Mouse (Mus musculus) intestine, embryonic 16.5 days (tissue): ENCODE data around the gene Spata18. TPM values are rescaled to one million over a fixed set of nuclear protein-coding genes. Genes with fewer than 3 reads are reported as not detected.

Experiments used
- ATAC-seq: fragments of 200-750 bp; cut with Nextera tagmentation; 2 replicates; pipeline ENCODE4 v1.8.0; 2017; ENCODE audit warnings: moderate TSS enrichment, moderate library complexity
- H3K27ac ChIP-seq: fragments of 300-500 bp; sonication (generic); 2 replicates; pipeline ENCODE4 v1.5.1; 2014; ENCODE audit warnings: mild to moderate bottlenecking, low read length
- H3K27me3 ChIP-seq: fragments of 300-500 bp; sonication (generic); replicated peaks from 2 replicates; pipeline ENCODE4 v1.6.1; 2014; ENCODE audit warnings: low read length, control low read depth, mixed read lengths; ENCODE audit not compliant: control insufficient read depth, insufficient read depth
- H3K36me3 ChIP-seq: fragments of 300-500 bp; sonication (generic); 2 replicates; pipeline ENCODE4 v1.6.1; 2014; ENCODE audit warnings: low read length, control low read depth; ENCODE audit not compliant: control insufficient read depth, insufficient read depth
- H3K4me1 ChIP-seq: fragments of 300-500 bp; sonication (generic); 2 replicates; pipeline ENCODE4 v1.6.1; 2014; ENCODE audit warnings: low read length, control low read depth, mixed read lengths; ENCODE audit not compliant: control insufficient read depth, insufficient read depth
- H3K4me2 ChIP-seq: fragments of 300-500 bp; sonication (generic); 2 replicates; pipeline ENCODE4 v1.6.1; 2014; ENCODE audit warnings: low read depth, low read length, control low read depth
- H3K4me3 ChIP-seq: fragments of 300-500 bp; sonication (generic); 2 replicates; pipeline ENCODE4 v1.5.1; 2014; ENCODE audit warnings: mild to moderate bottlenecking, low read length
- H3K9ac ChIP-seq: fragments of 300-500 bp; sonication (generic); 2 replicates; pipeline ENCODE4 v1.6.1; 2014; ENCODE audit warnings: low read depth, low read length
- H3K9me3 ChIP-seq: fragments of 300-500 bp; sonication (generic); 2 replicates; pipeline ENCODE4 v1.6.1; 2016; ENCODE audit warnings: low read length, control low read depth; ENCODE audit not compliant: control insufficient read depth
- WGBS: fragments of 180-500 bp; shearing (Covaris S2); extraction: QIAGEN DNeasy Blood & Tissue Kit; methylation state at CpG from one replicate; pipeline ENCODE4 v1.1.7; 2014; 5-methylcytosine and 5-hydroxymethylcytosine counted together
- polyA plus RNA-seq: library from polyadenylated mRNA; unstranded; fragments of >200 nt; fragmentation: Nextera tagmentation; extraction: Ambion mirVana; gene quantifications from 2 replicates; pipeline ENCODE4 v1.2.1, GENCODE M21; 2015

Gene Spata18
- polyA plus RNA-seq, 1 experiment from 2014 or later, result 0.31 TPM

DNA sequence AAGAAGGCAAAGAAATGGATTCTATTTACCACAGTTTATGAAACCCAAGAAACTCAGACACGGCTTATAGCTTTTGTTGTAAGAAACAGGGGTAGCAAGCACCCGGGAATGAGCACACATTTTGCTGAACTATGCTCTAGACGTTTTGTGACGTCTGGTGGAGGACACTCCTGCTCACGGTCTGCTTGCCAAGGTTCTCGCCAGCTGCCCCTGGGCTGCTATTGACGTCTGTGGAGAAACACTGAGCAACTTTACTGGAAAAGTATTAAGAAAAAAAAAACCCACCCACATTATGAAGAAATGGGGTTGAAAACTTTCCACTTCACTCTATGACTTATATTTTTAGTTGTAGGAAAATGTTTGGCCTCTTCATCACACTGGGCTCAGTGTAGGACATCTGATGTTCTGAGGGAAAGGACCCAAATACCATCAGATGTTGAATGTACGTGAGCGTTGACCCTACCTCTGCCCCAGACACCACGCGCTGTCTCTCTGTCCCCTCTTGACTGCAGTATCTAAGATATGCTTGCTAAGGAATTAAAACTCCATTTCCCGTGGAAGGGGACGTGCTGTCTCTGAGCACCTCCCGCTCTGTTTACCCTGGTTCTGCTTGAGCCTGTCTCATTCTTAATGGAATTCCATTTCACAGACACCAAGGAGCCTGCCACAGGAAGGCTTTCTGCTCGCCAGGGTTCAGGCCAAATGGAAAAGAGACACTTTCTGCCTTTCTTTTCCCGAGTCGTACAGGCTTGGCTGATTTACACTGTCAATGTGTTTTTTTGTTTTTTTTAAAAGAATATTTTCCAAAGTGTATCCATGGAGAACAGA lies 50.1 kb downstream of the Spata18 start:
- H3K36me3 ChIP-seq, result no peaks in the 10 kb centered on the region
- no peaks in the 10 kb centered on the region for H3K4me1 ChIP-seq
- WGBS, result 52% methylated on average over 17 of the region's 17 CpGs
- H3K27me3 ChIP-seq, result no peaks in the 10 kb centered on the region
- H3K4me2 ChIP-seq, result no peak overlapping the region
- no peak overlapping the region for H3K27ac ChIP-seq
- no peak overlapping the region for H3K9ac ChIP-seq
- no peaks in the 10 kb centered on the region for H3K9me3 ChIP-seq
- ATAC-seq, result no peak
- no peak overlapping the region for H3K4me3 ChIP-seq

DNA sequence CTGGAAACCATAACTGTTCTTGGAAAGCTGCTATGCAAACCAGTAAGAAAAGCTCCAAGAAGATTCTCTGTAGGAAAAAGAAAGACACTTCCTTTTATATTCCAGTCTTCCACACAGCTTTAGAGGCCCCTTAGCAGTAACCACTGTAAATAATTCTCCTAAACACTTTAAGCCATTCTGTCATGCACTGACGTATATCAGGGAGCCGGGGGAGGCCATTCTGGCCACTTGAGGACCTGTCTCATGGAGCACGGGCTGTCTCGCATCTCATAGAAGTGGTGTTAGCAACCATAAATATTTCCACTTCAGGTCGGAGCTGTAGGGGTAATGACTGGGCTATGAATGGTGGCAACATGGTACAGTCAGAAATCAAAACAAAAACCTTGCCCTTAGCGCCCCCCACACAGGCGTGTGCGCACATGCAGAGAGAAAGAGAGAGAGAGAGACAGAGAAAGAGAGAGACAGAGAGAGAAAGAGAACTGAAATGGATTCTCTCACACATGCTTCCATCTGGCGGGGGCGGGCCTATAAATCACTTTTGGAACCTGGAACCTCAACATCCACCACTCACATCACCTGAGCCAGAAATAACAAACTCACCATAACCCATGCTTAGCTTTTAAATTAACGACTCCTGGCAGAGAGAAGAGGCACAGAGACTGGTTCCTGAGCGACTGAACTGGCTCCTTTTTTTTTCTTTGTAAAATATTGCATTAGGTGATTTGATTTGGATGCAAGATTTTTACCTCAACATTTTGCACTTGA lies 50.9 kb downstream of the Spata18 start:
- ATAC-seq, result no peak
- no peaks in the 10 kb centered on the region for H3K4me1 ChIP-seq
- no peaks in the 10 kb centered on the region for H3K9me3 ChIP-seq
- no peak overlapping the region for H3K4me2 ChIP-seq
- no peak overlapping the region for H3K4me3 ChIP-seq
- 60% methylated on average over 12 of the region's 12 CpGs for WGBS
- no peaks in the 10 kb centered on the region for H3K36me3 ChIP-seq
- no peak overlapping the region for H3K9ac ChIP-seq
- no peaks in the 10 kb centered on the region for H3K27me3 ChIP-seq
- no peak overlapping the region for H3K27ac ChIP-seq

DNA sequence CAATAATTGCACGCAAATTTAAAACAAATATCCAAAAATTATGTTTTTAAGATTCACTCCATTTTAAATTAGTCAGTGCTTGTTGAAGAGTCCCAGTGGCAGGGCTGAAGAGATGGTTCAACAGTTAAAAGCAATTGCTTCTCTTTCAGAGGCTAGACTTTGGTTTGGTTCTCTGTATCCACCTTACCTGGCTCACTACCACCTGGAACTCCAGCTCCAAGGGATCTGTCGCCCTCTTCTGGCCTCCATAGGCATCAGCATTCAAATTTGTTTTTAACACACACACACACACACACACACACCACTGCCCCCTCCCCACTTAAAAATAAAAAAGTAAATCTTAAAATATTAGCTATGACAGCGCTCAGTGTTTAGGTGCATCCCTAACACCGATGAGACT lies 51.9 kb downstream of the Spata18 start:
- no peak overlapping the region for H3K4me3 ChIP-seq
- no peak for ATAC-seq
- no peak overlapping the region for H3K27ac ChIP-seq
- H3K36me3 ChIP-seq, result no peaks in the 10 kb centered on the region
- WGBS, result 94% methylated on average over 4 of the region's 4 CpGs
- H3K4me1 ChIP-seq, result no peaks in the 10 kb centered on the region
- H3K9me3 ChIP-seq, result no peaks in the 10 kb centered on the region
- no peak overlapping the region for H3K4me2 ChIP-seq
- H3K9ac ChIP-seq, result no peak overlapping the region
- no peaks in the 10 kb centered on the region for H3K27me3 ChIP-seq

DNA sequence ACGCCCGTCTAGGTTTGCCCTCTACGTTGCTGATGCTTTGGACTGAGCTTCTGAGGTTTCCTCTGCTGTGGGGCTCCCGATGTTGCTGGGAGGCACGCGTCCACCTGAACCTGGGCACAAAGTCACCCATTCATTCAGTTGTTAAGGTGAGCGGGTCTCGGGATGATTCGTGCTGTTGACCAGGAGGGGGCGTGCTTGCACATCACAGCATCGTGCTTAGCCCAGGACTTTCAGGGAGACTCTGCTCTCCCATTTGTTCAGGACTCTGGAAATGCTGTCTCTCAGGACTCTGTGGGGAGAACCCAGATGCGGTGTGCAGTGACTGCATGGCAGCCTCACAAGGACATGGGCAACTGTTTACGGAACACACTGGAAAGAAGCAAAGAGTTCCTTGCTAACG lies 53.1 kb downstream of the Spata18 start:
- no peak overlapping the region for H3K27ac ChIP-seq
- ATAC-seq, result no peak
- H3K9me3 ChIP-seq, result no peaks in the 10 kb centered on the region
- no peaks in the 10 kb centered on the region for H3K27me3 ChIP-seq
- no peak overlapping the region for H3K4me2 ChIP-seq
- H3K4me1 ChIP-seq, result no peaks in the 10 kb centered on the region
- WGBS, result 32% methylated on average over 14 of the region's 14 CpGs
- H3K36me3 ChIP-seq, result no peaks in the 10 kb centered on the region
- no peak overlapping the region for H3K9ac ChIP-seq
- H3K4me3 ChIP-seq, result no peak overlapping the region

DNA sequence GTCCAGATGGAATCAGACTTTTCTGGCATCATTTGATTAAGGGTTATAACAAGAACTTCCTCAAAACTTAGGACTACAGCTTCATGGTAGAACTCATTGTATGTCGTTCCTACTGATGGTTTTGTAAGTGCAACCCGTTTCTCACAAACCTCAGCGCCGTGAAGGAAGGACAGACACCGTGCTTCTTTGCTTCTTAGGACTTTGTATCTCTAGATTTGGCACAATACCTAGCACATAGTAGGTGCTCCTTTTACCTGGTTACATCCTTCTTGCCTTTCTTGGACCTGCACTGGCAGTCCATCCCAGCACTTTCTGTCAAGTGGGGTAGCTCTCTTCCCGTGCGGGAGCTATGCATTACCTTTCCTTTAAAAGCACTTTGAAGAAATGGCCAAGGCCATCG lies 53.6 kb downstream of the Spata18 start:
- H3K27ac ChIP-seq, result no peak overlapping the region
- no peak for ATAC-seq
- H3K4me2 ChIP-seq, result no peak overlapping the region
- no peaks in the 10 kb centered on the region for H3K36me3 ChIP-seq
- H3K4me3 ChIP-seq, result no peak overlapping the region
- no peak overlapping the region for H3K9ac ChIP-seq
- 90% methylated on average over 8 of the region's 8 CpGs for WGBS
- H3K9me3 ChIP-seq, result no peaks in the 10 kb centered on the region
- no peaks in the 10 kb centered on the region for H3K27me3 ChIP-seq
- no peaks in the 10 kb centered on the region for H3K4me1 ChIP-seq

DNA sequence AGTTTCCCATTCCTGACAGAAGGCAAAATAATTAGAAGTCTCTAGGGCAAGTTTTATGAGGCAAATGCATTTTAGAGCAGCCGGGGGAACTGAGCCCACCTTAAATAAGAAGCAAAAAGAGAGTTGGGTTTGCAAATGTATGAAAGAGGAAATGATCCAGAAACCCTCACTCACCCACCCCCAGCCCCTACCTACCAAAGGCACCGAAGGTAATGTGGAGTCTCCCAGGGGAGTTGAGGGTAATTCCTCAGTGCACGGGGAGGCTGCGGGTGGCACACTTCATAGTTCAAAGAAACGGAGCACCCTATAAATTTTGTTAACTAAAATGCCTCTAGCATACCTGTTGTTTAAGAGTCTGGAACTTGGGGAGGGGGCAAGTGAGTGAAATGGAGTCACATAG lies 54.1 kb downstream of the Spata18 start:
- H3K9ac ChIP-seq, result no peak overlapping the region
- H3K4me2 ChIP-seq, result no peak overlapping the region
- no peak for ATAC-seq
- 83% methylated on average over 5 of the region's 5 CpGs for WGBS
- H3K9me3 ChIP-seq, result no peaks in the 10 kb centered on the region
- H3K4me1 ChIP-seq, result no peaks in the 10 kb centered on the region
- no peak overlapping the region for H3K4me3 ChIP-seq
- no peak overlapping the region for H3K27ac ChIP-seq
- H3K36me3 ChIP-seq, result no peaks in the 10 kb centered on the region
- no peaks in the 10 kb centered on the region for H3K27me3 ChIP-seq

DNA sequence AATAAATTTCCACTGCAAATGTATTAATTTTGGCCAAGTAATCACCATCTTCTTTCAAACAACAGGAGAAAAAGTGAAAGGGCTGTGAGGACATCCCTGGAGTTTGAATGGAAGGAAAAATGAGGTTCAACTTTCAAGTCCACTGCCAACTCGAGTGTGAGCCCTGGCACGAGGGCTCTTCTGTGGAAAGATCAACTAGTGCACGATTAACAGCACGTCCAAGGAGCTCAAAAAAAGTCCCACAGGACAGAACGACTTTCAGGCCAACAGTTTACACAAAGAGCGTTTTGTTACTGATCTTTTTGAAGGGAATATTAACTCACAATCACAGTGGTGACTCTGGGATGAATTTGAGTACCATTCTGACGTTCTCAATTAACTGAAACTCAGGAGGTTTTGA lies 61.7 kb downstream of the Spata18 start:
- ATAC-seq, result no peak
- H3K36me3 ChIP-seq, result no peaks in the 10 kb centered on the region
- no peak overlapping the region for H3K27ac ChIP-seq
- H3K4me3 ChIP-seq, result no peak overlapping the region
- no peaks in the 10 kb centered on the region for H3K27me3 ChIP-seq
- WGBS, result 67% methylated on average over 7 of the region's 7 CpGs
- no peaks in the 10 kb centered on the region for H3K4me1 ChIP-seq
- no peaks in the 10 kb centered on the region for H3K9me3 ChIP-seq
- H3K4me2 ChIP-seq, result no peak overlapping the region
- H3K9ac ChIP-seq, result no peak overlapping the region

DNA sequence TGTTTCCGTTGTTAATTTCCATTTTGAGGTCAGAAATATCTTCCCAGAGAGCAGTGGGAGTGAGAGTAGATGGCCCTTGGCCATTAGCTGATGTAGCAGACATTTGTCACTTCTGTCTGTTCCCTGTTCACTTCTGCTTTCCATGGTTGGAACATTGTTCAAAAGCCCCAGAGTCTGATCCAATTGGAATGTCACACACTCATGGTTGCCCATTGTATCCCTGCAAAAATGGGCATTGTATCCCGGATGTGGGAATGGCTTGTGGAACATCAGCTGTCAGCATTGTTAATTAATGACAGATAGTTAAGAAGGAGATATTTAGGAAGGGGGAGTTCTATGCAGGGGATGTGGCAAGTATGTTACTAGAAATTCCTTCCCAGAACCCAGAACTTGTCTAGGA lies 65.8 kb downstream of the Spata18 start:
- no peak overlapping the region for H3K9ac ChIP-seq
- H3K4me3 ChIP-seq, result no peak overlapping the region
- no peak overlapping the region for H3K27ac ChIP-seq
- 83% methylated on average over 2 of the region's 2 CpGs for WGBS
- H3K4me1 ChIP-seq, result no peaks in the 10 kb centered on the region
- no peak overlapping the region for H3K4me2 ChIP-seq
- no peak for ATAC-seq
- H3K9me3 ChIP-seq, result no peaks in the 10 kb centered on the region
- H3K27me3 ChIP-seq, result no peaks in the 10 kb centered on the region
- no peaks in the 10 kb centered on the region for H3K36me3 ChIP-seq

DNA sequence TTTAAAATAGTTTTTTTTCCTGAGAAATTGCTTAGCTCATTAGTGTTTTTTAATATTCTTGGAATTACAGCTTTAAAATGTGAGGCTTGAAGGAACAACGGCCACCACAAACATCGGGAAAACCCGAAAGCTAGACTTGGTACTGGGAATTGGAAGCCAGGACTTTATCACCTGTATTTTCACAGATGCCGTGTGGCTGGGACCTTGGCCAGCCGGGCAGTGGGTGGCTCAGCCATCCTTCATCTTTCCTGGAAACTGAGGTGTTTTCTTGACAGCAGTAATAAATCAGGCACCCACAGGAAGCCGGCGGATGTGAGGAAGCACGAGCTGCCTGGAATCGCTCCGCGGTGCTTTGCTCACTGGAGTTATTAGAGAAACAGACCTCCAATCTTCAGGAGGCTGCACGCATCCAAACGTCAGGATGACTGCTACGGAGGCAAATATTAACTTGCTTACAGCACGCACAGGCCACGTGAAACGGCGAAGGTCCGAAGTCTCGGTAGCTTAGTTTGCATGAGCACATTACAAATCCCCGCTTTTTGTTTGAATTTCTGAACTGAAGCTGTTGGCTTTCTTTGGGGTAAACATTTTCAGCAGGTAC lies 70.6 kb downstream of the Spata18 start:
- Histone ChIP-seq H3K4me2 (no peak overlapping the region), H3K4me1 (no peaks in the 10 kb centered on the region), H3K4me3 (no peak overlapping the region), H3K9me3 (no peaks in the 10 kb centered on the region), H3K27ac (no peak overlapping the region), H3K27me3 (no peaks in the 10 kb centered on the region), H3K9ac (no peak overlapping the region), H3K36me3 (no peaks in the 10 kb centered on the region)
- ATAC-seq, result no peak
- WGBS, result 63% methylated on average over 21 of the region's 21 CpGs
